Mouse (Mus musculus) cerebellum, adult 8-10 months (tissue): Measurements from ENCODE around the gene Dclre1b.

ENCODE experiments used
- DNase-seq: peaks from one replicate; pipeline ENCODE4 v3.0.0; 2022

The Dclre1b gene

DNA sequence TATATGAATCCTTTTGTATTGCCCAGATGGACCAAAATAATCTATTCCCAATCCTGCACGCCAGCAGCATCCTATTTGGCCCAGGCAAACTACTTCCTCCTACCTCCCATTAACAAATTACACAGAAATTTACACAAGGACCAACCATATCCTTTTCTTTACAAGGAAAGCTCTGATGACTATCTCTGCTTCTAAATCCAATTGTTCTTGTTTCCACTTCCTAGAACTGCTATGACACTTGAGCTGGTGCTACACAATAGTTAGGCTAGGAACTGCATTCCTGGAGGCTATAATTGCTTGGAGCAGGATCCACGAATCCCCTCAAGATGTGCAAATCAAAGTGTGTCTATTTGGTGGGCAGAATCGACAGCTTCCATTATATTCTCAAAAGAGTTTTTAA is 42.5 kb downstream of the Dclre1b start:
- no peak for DNase-seq

GRCm38 (mm10) chr3:103759261-103759970 is 49.8 kb downstream of the Dclre1b start:
- DNase-seq = no peak

DNA sequence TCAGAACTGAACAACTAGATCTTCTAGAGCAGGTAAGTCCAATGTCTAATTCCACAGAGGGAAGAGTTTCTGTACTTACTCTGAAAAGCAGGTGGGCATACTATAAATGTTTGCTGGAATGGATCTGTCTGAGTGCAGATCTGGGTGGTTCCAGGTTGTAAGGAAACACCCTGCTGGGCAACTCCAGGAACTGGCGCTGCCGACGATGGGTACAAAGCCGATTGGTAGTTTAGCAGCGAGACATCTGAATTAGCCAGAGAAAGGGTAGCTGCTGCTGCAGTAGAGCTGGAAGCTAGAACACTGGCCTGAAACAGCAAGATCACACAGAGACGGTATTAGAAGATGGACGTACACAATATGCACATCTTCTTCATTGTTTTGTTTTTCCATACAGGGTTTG is 50.8 kb downstream of the Dclre1b start:
- DNase-seq = no peak

- DNase-seq = no peak
Observed at GRCm38 (mm10) chr3:103756920-103757319, 52.3 kb downstream of the Dclre1b start.

DNA sequence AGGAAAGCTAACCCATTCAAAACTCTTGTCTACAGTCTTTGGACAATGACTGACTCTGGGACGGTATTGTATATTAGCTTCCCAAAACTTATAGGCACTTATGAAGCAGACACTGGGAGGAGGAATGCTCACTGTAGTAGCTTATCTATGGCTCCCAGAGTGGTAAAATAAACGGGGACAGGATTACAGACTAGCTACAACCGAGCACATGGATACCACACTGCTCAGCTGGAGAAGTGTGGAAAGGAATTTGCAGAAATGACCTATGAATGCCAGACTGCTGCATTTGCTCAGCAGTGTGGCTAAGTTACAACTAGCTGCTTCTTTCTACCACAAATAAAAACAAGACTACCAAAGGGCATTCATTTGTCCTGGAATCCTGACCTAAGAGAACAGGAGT is 53.9 kb downstream of the Dclre1b start:
- DNase-seq = no peak

- DNase-seq = no peak
Observed at GRCm38 (mm10) chr3:103751558-103751957, 57.7 kb downstream of the Dclre1b start.
